Mouse (Mus musculus): ENCODE data around the gene Tut1. TPM values are rescaled to one million over a fixed set of nuclear protein-coding genes. Genes with fewer than 3 reads are reported as not detected.

Gene Tut1
- polyA plus RNA-seq, 1 experiment from 2014 or later: 18.7 TPM

GRCm38 (mm10) chr19:8984255-8984868 is 30.7 kb downstream of the Tut1 start:
- no peak overlapping the region for H3K27ac ChIP-seq
- no peak overlapping the region for H3K4me2 ChIP-seq
- 38% methylated on average over 7 of the region's 7 CpGs for WGBS (ENCODE audit: insufficient replicate concordance)
- no peaks in the 10 kb centered on the region for H3K9me3 ChIP-seq (replicated peaks)
- peaks cover 35% of the 10 kb centered on the region for H3K27me3 ChIP-seq
- ATAC-seq (ENCODE audit: low read depth) (no peak), DNase-seq (no peak)
- no peak overlapping the region for H3K9ac ChIP-seq
- H3K4me1 ChIP-seq (replicated peaks): peaks cover 54% of the 10 kb centered on the region
- H3K36me3 ChIP-seq: peaks cover 18% of the 10 kb centered on the region
- H3K4me3 ChIP-seq (replicated peaks): no peak overlapping the region

DNA sequence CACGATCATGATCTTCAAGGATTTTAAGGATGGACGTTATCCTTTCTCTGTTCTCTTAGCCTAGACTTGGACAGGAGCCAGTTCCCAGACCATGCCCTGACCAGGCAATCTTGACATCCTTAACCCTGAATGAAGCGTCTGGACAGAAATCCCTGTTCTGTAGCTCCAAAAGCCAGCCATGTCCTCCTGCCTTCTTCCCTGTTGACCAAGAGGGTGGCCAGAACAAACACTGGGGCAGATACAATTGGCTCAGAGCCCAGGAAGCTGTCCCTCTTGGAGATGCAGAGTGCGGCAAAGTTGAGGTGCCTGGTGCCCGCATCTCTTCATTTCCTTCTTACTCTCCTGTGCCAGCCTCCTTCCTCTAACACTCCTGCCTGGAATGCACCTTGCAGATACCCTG is 32.2 kb downstream of the Tut1 start:
- ATAC-seq (ENCODE audit: low read depth): no peak
- H3K4me1 ChIP-seq (replicated peaks): peaks cover 63% of the 10 kb centered on the region
- 66% methylated on average over 5 of the region's 5 CpGs for WGBS (ENCODE audit: insufficient replicate concordance)
- peaks cover 3% of the 10 kb centered on the region; the same call in 1 of the 2 replicates for H3K36me3 ChIP-seq
- no peak for DNase-seq
- H3K27ac ChIP-seq: no peak overlapping the region
- H3K9me3 ChIP-seq (replicated peaks): no peaks in the 10 kb centered on the region
- H3K4me3 ChIP-seq (replicated peaks): no peak overlapping the region
- H3K4me2 ChIP-seq: no peak overlapping the region
- H3K27me3 ChIP-seq: peaks cover 50% of the 10 kb centered on the region
- no peak overlapping the region for H3K9ac ChIP-seq

- DNase-seq (no peak), ATAC-seq (ENCODE audit: low read depth) (no peak)
- 57% methylated on average over 2 of the region's 2 CpGs for WGBS (ENCODE audit: insufficient replicate concordance)
- H3K27ac ChIP-seq: no peak overlapping the region
- H3K4me1 ChIP-seq (replicated peaks): peaks cover 52% of the 10 kb centered on the region
- H3K27me3 ChIP-seq: peaks cover 63% of the 10 kb centered on the region
- H3K9me3 ChIP-seq (replicated peaks): no peaks in the 10 kb centered on the region
- no peak overlapping the region for H3K4me3 ChIP-seq (replicated peaks)
- no peak overlapping the region for H3K9ac ChIP-seq
- no peaks in the 10 kb centered on the region for H3K36me3 ChIP-seq
- H3K4me2 ChIP-seq: no peak overlapping the region
Observed at GRCm38 (mm10) chr19:8987816-8988215, 34.2 kb downstream of the Tut1 start.

DNA sequence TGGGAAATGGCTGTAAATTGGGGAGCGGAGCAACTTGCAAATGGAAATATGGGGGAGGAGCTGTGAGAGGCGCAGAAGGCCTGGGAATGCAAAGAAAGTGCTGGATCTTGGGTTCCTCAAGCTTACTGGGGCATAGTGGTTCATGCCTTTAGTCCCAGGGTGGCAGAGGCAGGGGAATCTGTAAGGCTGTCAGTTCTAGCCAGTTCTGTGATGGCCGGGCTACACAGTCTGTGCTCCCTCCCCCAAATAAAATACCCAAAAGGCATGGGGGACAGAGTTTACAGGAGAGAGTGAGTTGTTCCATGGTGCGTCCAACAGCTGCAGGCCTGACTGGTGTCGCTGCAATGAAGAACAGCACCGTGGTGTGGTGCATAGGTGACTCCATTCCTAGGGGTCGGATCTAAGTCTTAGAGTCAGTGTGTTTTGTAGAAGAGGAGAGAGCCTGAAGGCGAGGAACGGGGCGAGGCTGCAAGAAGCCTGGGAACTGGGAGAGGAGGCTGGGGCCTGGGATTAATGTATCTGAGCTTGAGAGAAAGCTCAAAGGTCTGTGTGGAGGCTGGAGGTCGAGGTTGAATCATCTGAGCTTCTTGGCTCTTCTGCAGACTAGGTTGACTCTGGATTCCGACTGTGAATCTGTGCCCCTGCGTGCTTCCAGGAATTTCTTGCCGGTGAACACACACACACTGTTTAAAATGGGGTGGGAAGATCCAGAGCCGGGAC is 34.9 kb downstream of the Tut1 start:
- H3K36me3 ChIP-seq: no peaks in the 10 kb centered on the region
- peaks cover 63% of the 10 kb centered on the region for H3K27me3 ChIP-seq
- H3K9ac ChIP-seq: 0 out of 2 replicates have a peak overlapping the region, but pooled peaks have one; percentile 63
- H3K27ac ChIP-seq: no peak overlapping the region
- peak overlapping the region; percentile 85 for H3K4me2 ChIP-seq
- WGBS (ENCODE audit: insufficient replicate concordance): 31% methylated on average over 15 of the region's 15 CpGs
- ATAC-seq (ENCODE audit: low read depth): no peak
- no peak for DNase-seq
- H3K9me3 ChIP-seq (replicated peaks): no peaks in the 10 kb centered on the region
- H3K4me3 ChIP-seq (replicated peaks): peak overlapping the region; percentile 61
- peaks cover 51% of the 10 kb centered on the region for H3K4me1 ChIP-seq (replicated peaks)

DNA sequence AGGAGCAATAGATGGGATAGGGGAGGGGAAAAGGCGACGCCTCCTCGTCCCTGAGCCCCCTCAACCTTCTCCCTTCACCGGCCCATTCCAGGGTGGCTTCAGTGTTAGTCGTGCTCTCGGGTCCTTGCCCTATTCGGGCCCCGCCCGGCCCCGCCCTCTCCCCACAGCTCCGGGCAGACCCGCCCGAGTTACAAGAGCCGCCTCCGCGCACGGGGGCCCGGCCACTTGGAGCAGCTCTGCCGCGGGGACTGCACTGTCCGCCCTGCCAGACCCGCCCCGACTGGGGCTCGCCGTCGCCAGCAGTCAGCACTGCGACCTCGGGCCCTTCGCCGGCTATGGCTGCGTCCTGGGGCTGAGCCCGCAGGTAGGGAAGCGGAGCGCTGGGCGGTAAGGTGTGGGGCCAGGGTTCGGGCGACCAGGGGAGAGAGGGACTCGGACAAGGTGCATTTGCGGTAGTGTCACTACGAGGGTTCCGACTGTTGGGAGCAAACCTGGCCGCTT is 35.5 kb downstream of the Tut1 start, which contains the start of gene Ahnak:
TSS of gene Ahnak (plus strand) at position 219 of the 501 bp plus-strand sequence.
- peaks cover 45% of the 10 kb centered on the region for H3K4me1 ChIP-seq (replicated peaks)
- peak within 1 kb of the TSS; percentile 63 for H3K9ac ChIP-seq
- H3K4me2 ChIP-seq: peak within 1 kb of the TSS; percentile 85
- H3K4me3 ChIP-seq (replicated peaks): peak within 1 kb of the TSS; percentile 61
- ATAC-seq (ENCODE audit: low read depth) (peak; percentile 73), DNase-seq (peak; percentile 52)
- no peaks in the 10 kb centered on the region for H3K9me3 ChIP-seq (replicated peaks)
- peaks cover 63% of the 10 kb centered on the region for H3K27me3 ChIP-seq
- no peaks in the 10 kb centered on the region for H3K36me3 ChIP-seq
- WGBS (ENCODE audit: insufficient replicate concordance): 1% methylated on average over 42 of the region's 42 CpGs
- H3K27ac ChIP-seq: peak within 1 kb of the TSS; percentile 58; the same call in 1 of the 2 replicates

- peak overlapping the region; percentile 63 for H3K9ac ChIP-seq
- H3K4me3 ChIP-seq (replicated peaks): peak overlapping the region; percentile 61
- ATAC-seq (ENCODE audit: low read depth) (peak; percentile 6; the same call in 1 of the 2 replicates), DNase-seq (no peak)
- peaks cover 63% of the 10 kb centered on the region for H3K27me3 ChIP-seq
- no peaks in the 10 kb centered on the region for H3K9me3 ChIP-seq (replicated peaks)
- H3K27ac ChIP-seq: 0 out of 2 replicates have a peak overlapping the region, but pooled peaks have one; percentile 58
- no peaks in the 10 kb centered on the region for H3K36me3 ChIP-seq
- under 1% methylated on average over 53 of the region's 53 CpGs for WGBS (ENCODE audit: insufficient replicate concordance)
- peaks cover 44% of the 10 kb centered on the region for H3K4me1 ChIP-seq (replicated peaks)
- H3K4me2 ChIP-seq: peak overlapping the region; percentile 85
Observed at GRCm38 (mm10) chr19:8989567-8990431, 36.2 kb downstream of the Tut1 start.

GRCm38 (mm10) chr19:8990432-8991102 is 36.9 kb downstream of the Tut1 start:
- H3K4me3 ChIP-seq (replicated peaks): peak overlapping the region; percentile 61
- no peak overlapping the region for H3K27ac ChIP-seq
- no peaks in the 10 kb centered on the region for H3K36me3 ChIP-seq
- no peaks in the 10 kb centered on the region for H3K9me3 ChIP-seq (replicated peaks)
- WGBS (ENCODE audit: insufficient replicate concordance): 24% methylated on average over 15 of the region's 15 CpGs
- no peak; the same call in 1 of the 2 replicates for ATAC-seq (ENCODE audit: low read depth)
- peaks cover 44% of the 10 kb centered on the region for H3K4me1 ChIP-seq (replicated peaks)
- DNase-seq: no peak
- H3K27me3 ChIP-seq: peaks cover 60% of the 10 kb centered on the region
- peak overlapping the region; percentile 85 for H3K4me2 ChIP-seq
- H3K9ac ChIP-seq: 0 out of 2 replicates have a peak overlapping the region, but pooled peaks have one; percentile 63

DNA sequence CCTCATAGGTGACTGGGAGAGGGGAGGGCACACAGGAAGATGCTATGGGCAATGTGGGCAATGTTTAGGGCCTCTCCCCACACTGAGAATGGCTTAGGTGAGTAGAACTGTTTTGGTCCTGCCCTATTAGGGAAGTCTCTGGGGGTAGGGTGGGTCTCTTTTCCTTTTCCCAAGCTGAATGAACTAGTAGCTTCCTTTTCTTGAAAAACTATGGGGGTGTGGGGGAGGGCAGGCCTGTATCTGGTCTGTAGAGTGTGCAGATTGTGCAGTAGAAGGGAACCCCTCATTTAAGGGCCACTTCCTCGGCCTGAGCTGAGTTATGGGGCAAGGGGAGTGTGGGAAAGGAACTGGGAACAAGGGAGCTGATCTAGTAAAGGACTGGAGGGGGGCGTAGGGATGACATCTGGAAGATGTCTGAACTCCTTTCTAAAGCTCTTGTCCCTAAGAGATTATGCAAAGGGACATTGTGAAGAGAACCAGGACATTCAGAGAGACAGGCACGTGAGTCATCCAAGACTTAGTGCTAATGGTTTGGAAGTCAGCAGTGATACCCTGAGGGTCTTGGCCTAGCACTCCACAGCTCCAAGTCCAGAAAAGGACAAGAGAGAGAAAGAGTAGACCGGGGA is 37.7 kb downstream of the Tut1 start:
- Histone ChIP-seq H3K27me3 (peaks cover 58% of the 10 kb centered on the region), H3K36me3 (no peaks in the 10 kb centered on the region), H3K9me3 (replicated peaks) (no peaks in the 10 kb centered on the region), H3K4me1 (replicated peaks) (peaks cover 44% of the 10 kb centered on the region), H3K4me2 (peak overlapping the region; percentile 85; the same call in 1 of the 2 replicates), H3K4me3 (replicated peaks) (no peak overlapping the region), H3K9ac (no peak overlapping the region), H3K27ac (no peak overlapping the region)
- DNase-seq (no peak), ATAC-seq (ENCODE audit: low read depth) (no peak)
- WGBS (ENCODE audit: insufficient replicate concordance): 56% methylated on average over 4 of the region's 4 CpGs

GRCm38 (mm10) chr19:8991871-8992735 is 38.5 kb downstream of the Tut1 start:
- ATAC-seq (ENCODE audit: low read depth) (no peak), DNase-seq (no peak)
- WGBS (ENCODE audit: insufficient replicate concordance): 72% methylated on average over 13 of the region's 13 CpGs
- H3K4me2 ChIP-seq: 0 out of 2 replicates have a peak overlapping the region, but pooled peaks have one; percentile 3
- H3K4me1 ChIP-seq (replicated peaks): peaks cover 45% of the 10 kb centered on the region
- no peak overlapping the region for H3K9ac ChIP-seq
- no peaks in the 10 kb centered on the region for H3K9me3 ChIP-seq (replicated peaks)
- no peaks in the 10 kb centered on the region for H3K36me3 ChIP-seq
- peaks cover 50% of the 10 kb centered on the region for H3K27me3 ChIP-seq
- no peak overlapping the region for H3K27ac ChIP-seq
- H3K4me3 ChIP-seq (replicated peaks): no peak overlapping the region
